Mouse (Mus musculus) erythroid progenitor cell, adult 5-6 weeks (primary cell): ENCODE results near the gene Gm49384. TPM values are rescaled to one million over a fixed set of nuclear protein-coding genes. Genes with fewer than 3 reads are reported as not detected.

Source experiments
- ATAC-seq: replicated peaks from 2 replicates; pipeline ENCODE4 v1.8.0; 2016; ENCODE audit warnings: moderate number of reproducible peaks, mild to moderate bottlenecking, moderate TSS enrichment, inconsistent platforms; ENCODE audit not compliant: poor library complexity, low FRiP score, severe bottlenecking
- total RNA-seq, 2 experiments: library from RNA; stranded (forward) in 1 of 2; stranded (reverse) in 1 of 2; fragments of 150-400 nt in 1 of 2; fragments of 186-747, 209-891 nt in 1 of 2; gene quantifications; 2 replicates each; pipeline versions ENCODE4 v1.2.3 to v1.2.4; 2015 to 2017; ENCODE audit warnings: low replicate concordance in 2 of 2

The Gm49384 gene
- total RNA-seq, 2 experiments from 2014 or later: 14.6 to 17.6 TPM

DNA sequence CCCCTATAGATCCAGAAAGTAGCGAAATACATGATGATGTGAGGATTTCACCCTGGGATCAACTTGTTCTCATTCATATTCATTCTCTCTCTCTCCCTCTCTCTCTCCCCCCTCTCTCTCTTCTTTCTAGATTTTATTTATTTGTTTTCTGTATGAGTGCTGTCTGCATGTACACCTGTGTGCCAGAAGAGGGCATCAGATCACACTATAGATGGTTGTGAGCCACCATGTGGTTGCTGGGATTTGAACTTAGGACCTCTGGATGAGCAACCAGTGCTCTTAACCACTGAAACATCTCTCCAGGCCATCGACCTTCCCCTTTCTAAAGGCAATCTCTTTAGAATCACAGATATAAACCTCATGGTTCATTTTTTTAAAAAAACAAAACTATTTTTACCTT is 4.5 kb upstream of the Gm49384 start:
- ATAC-seq: no peak

DNA sequence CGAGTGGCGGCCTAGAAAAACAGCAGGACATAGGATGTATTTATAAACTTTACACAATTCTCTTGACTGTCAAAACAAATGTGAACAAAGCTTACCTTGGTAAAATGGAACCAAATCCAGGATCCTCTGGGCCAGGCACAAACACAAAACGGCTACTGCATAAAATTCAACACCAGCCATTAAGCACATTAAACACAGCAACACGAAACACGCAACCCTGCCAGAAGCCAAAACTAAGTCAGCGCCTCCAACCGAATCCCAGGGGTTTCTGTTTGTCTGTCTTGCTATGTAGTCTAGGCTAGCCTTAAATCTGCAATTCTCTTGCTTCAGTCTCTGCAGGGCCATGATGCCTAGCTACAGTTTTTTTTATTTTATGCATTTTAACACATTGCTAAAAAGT is 3.9 kb upstream of the Gm49384 start:
- ATAC-seq: no peak

DNA sequence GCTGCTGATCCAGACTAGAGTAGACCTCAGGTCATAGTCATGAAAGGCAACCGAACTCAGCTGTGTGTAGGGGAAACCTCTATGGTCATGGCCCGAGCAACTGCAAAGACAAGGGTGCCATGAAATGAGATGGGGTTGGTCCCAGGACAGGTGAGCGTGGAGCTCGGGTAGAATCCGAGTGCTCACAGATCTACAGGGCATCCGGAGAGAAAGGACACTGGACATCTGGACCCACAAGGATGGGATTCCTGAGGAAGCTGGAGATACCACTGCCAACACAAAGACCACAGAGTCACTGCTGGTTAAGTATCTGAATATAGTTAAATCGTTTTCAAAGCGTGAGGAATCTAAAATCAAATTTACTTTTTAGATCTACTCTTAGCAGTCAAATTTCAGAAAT is 3.3 kb upstream of the Gm49384 start:
- ATAC-seq: no peak

DNA sequence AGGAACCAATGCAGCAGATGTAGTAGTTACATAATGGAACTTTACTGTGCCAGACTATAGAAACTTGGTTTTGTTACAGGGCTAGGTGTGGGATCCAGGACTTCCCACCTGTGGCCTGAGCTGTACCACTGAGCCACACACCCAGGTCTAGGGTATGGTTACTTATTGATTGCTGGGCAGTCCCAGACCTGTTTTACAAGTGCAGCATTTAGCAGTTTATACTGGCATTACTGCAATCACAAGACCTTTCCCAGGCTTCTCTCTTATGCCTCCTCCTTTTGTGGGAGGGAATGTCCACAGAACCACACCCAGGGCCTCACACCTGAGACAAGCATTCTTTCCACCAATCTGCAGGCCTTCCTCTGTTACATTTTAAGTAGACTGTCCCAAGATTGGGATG is 5.1 kb downstream of the Gm49384 start:
- no peak for ATAC-seq

DNA sequence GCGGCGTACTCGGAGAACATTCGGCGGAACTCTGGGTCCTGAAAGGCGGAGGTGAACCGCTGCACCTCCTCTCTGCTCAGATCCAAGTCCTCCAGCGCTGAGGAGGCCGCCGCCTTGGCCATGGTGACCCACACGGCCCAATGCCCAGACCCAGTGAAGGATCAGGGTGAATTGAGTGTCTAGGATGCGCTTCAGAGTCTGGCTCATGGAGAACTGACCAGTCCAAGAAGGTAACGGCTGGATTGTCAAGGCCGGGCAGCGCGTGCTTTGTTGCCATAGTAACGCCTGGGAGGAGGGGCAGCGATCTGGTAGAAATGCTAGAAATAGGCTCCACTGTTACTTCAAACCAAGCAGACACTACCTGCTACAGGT is 5.9 kb downstream of the Gm49384 start, which contains the start of gene Dnaaf2:
Dnaaf2 (minus strand) TSS at position 266 of the 372 bp plus-strand sequence.
- ATAC-seq: peak; percentile 59

DNA sequence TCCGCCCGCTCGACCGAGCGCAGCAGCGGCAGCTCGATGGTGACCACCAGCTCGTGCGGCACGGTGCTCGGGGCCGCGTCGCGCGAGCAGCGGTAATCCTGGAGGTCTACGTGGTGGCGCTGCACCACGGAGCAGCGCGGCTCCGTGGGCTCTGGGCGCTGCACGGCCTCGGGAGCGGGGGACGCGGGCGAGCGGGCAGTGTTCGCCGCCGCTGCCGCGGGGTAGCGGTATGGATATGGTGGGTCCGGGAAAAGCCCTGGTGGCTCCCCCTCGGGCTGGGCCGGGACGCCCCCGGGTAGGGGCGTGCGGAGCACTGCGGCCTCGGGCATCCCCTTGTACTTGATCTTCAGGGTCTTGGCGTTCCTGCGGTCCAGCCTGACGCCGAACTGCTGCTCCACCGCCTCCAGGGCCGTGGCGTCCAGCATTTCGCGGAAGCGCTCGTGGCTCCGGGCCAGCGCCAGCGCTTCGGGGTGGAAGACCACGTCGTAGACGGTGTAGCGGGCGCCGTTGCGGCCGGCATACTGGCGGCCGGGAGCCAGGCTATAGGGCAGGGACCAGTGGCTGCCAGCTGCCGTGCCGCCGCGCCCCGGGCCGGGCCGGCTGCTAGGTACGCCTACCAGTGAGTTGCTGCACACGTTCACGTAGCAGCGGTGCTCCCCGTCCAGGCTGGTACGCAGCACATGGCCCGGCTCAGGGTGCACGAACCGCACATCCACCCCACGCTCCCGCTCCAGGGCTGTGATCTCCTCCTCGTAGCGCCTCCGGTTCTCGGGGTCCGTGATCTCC is 6.5 kb downstream of the Gm49384 start:
- peak; percentile 84 for ATAC-seq

DNA sequence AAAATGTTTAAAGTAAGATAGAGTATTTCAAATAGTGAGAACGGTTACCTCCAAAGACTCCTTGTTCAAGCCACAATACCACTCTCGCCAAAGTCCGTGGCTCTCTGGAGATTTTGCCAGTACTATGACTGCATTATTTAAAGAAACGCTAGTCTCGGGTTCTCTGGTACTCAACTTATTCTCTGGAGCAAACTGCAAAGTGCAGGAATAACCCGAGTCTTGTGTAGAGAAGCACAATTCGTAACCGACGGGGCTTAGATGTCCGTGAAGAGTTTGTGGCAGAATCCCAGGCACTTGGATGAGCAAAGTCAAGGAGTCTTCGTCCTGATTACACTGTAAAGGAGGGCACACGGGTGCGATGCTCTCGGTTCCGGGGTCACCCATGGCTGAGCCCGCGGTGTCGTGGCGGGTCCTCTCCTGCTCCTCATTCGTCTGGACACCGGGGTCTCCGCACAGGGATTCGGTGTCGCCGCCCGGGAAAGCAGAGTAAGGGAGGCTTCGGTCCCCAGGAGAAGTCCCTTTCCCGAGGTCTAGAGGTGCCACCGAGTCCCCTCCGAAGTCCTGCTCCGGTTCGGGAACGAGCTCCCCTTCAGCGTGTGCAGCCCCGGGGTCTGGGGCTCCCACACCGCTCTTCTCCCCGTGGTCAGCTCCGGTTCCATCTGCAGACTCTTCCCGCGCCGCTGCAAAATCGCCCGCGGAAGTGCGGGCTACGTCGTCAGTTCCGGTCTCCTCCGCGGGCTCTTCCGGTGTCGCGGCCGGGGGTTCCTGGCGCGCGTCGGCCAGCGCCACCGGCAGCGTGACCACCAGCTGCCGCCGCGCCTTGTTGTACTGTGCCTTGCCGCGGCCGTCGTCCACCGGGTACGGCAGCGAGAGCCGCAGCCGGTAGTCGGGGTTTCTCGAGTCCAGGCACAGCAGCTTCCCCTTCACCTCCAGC is 7.4 kb downstream of the Gm49384 start, which contains the start of gene Gm49383:
Gm49383 (minus strand) TSS at position 661 of the 934 bp plus-strand sequence.
- ATAC-seq: peak; percentile 74

DNA sequence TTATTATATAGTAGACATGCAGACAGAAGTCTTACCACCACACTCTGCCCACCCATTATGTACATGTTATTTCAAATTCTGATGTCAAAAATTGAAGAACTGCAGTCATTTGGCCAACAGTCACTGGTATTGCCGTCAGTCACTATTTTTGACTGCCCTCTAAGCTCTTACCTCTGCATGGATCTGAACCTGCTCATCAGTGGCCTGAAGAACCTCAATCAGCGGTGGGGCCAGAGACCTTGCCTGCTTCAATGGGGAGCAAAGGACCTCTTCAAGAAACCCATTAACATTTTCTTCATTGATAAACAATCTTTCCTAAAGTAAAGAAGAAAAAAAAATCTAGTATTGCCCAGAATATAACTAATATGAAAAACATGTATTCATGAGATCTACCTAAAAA is 11.4 kb downstream of the Gm49384 start:
- ATAC-seq: no peak

DNA sequence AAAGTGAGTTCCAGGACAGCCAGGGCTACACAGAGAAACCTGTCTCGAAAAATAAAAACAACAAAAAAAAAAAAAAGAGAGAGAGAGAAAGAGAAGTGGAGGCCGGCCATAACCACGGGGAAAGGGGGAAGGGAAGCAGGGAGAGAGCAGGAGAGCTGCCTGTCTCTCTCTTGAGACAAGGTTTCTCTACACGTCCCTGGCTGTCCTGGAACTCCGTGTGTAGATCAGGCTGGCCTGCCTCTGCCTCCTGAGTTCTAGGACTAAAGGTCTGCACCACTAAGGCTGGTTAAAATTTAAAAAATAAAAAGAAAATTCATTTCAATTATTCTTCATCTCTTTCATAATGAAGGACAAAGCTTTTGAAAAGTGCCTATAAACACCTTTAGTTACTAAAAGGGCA is 12.7 kb downstream of the Gm49384 start:
- ATAC-seq: no peak

DNA sequence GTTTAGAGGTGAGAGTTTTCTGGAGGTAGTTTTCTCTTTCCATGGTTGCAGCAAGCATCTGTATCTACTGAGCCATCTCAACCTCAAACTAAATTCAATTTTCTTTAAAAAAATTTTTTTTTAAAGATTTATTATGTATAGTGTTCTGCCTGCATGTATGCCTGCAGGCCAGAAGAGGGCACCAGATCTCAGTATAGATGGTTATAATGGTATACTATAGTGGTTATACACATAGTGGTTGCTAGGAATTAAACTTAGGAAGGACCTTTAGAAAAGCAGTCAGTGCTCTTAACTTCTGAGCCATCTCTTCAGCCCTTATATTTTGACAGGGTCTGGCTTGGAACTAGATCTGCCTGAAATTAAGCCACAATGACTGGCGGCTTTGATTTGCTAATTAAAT is 13.5 kb downstream of the Gm49384 start:
- 0 out of 2 replicates have a peak, but pooled peaks have one; percentile 60 for ATAC-seq

DNA sequence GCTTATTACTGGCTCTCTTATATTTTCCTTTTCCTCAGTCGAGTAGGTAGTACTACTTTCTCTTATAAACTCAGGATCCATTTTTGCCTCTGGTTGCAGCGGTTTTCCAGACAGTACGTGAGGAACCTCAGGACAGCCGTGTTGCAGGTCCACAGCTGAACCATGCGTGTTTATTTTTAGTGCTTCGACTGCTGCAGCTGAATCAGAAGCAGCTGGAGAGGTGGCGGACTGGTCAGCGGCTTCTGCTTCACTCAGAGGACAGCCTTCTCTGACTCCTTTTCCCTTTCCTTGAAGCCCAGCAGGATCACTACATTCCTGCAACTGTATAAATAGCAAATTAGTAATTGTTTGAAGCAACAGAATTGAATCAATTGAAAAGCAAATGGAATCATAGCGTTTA is 14.0 kb downstream of the Gm49384 start:
- ATAC-seq: no peak

DNA sequence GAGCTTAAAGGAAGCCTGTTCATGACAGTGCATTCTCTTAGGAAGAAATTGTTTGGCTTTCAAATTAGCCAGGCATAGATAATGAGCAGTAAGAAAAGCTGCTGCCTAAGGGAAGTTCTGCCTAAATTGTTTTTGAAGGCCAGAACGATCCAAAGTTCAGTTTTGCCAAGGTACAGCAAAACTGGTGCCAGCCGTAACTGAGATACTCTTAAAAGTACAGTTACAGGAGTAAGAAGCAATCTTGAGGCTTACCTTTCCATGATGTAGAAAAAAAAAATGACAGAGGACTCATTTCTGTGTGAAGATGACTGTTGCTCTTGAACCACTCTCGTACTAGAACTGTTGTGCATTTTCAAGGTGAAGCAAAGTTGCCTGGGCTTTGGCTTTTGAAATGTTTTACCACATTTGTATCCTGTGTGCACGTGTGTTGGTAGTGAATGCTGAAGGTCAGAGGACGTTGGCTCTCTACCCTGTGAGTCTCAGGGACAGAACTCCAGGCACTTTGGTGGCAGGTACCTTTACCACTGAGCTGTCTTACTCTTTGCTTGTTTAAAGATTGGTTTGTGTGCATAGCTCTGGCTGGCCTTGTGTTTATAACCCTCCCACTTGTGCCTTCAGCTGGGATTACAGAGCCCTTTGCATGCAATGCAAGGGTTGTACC is 17.1 kb downstream of the Gm49384 start:
- no peak for ATAC-seq

DNA sequence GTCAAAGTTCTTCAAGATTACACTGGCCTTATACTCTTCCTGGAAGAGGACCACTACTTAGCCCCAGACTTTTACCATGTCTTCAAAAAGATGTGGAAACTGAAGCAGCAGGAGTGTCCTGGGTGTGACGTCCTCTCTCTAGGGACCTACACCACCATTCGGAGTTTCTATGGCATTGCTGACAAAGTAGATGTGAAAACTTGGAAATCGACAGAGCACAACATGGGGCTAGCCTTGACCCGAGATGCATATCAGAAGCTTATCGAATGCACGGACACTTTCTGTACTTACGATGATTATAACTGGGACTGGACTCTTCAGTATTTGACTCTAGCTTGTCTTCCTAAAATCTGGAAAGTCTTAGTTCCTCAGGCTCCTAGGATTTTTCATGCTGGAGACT is 18.7 kb downstream of the Gm49384 start:
- ATAC-seq: no peak

DNA sequence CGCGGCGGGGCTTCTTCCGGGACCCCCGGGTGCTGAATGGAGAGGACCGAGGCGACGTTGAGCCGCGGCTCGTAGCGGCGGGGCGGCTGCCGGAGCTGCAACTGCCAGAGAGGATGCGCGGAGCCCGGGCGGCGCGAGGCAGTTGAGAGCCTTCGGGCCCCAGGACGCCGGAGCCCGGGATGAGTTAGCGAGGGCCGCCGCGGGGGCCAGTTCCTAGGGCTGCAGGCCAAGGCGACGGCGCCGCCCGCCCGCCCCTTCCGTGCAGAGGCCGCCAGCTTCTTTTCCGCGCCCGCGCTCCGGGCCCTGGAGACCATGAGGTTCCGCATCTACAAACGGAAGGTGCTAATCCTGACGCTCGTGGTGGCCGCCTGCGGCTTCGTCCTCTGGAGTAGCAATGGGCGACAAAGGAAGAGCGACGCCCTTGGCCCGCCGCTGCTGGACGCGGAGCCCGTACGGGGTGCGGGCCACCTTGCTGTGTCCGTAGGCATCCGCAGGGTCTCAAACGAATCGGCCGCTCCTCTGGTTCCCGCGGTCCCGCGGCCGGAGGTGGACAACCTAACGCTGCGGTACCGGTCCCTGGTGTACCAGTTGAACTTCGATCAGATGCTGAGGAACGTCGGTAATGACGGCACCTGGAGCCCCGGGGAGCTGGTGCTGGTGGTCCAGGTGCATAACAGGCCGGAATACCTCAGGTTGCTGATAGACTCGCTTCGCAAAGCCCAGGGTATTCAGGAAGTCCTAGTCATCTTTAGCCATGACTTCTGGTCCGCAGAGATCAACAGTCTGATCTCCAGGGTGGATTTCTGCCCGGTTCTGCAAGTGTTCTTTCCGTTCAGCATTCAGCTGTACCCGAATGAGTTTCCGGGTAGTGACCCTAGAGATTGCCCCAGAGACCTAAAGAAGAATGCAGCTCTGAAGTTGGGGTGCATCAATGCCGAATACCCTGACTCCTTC is 19.4 kb downstream of the Gm49384 start:
- peak; percentile 52 for ATAC-seq

DNA sequence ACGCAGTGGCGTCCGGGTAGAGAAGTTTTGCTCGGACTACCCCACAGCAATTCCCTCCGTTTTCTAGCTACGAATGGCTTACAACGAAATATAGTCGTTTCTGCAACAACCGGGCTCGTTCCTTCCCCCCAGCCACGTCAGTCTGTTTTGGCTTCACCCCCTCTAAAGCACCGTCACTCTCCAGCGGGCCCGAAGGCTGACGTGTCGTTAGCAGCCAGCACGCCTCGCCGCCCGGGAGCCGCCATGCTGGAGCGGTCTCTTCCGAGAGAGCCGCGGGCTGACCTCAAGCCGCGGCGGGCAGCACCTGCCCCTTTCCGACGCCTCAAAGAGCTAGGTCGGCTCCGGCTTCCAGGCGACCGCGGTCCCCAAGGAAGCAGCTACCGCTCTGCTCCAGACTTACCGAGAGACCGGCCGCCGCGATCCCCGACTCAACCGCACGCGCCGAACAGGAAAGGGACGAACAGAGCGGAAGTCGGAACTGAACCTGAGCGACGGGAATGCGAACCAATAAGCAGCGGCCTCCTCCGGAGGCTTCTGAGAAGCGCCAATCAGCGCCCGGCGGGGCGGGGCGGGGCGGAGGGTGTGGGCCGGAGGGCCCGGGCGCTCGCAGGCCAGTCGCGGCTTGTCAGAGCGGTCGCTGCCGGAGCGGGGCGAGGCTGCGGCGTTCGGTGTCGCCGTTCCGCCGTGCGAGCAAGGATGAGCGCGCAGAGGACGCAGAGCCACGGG is 20.3 kb downstream of the Gm49384 start, which contains the start of the genes Rpl36al and Mgat2:
Rpl36al (minus strand) TSS at position 501 of the 726 bp plus-strand sequence.
Mgat2 (plus strand) TSS at position 575 of the 726 bp plus-strand sequence.
- ATAC-seq: peak; percentile 96

DNA sequence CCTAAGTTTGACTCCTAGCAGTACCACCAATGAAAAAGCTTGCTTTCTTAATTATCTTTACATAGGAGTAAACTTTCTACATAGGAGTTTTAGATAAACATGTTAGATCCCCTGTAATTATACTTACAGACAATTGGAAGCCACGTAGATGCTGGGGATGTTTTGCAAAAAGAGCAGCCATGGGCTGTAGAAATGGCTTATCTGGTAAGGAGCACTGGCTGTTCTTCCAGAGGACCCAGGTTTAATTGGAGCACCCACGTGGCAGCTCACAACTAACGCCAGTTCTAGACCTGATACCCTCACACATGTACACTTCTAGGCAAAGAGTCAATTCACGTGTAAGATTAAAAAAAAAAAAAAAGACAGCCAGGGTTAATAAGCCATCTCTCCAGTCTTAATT is 22.3 kb downstream of the Gm49384 start:
- no peak for ATAC-seq

DNA sequence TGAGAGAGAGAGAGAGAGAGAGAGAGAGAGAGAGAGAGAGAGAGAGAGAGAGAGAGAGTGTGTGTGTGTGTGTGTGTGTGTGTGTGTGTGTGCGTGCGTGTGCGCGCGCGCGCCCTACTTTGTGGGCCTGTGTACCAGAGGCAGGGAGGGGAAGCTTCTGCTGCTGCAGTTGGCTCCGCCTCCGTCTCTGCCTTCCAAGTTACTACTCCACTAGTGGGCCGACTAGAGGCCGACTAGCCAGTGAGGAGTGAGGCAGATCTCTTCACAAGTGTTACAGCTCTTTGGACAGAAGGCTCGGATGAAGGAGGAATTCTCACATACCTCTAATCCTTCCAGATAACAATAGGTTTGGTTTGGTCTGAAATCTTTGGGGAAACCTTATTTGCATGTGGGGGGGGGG is 24.7 kb downstream of the Gm49384 start:
- no peak for ATAC-seq

DNA sequence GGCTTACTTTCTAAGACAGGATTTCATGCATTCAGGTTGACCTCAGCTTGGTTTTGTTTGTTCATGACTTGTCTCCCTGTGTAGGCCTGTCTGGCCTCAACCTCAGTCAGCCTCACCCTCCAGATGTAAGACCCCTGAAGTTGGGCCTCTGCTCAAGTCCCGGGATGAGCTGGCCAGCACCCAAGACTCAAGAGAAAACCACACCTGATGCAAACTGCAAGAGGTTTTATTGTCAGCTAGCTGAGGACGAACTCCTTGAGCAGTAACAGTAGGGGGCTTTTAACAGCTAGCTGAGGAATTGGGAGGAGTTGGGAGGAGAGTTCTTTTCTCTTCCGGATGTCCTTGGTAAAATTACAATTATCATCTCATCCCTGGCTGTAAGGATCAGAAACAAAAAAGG is 26.5 kb downstream of the Gm49384 start:
- ATAC-seq: no peak
